Mouse (Mus musculus) adrenal gland, postnatal 4 days (tissue): ENCODE results near the gene H2-M2. TPM values are rescaled to one million over a fixed set of nuclear protein-coding genes. Genes with fewer than 3 reads are reported as not detected.
"Not testable (repeated sequence)": the region's sequence is repeated elsewhere in the genome, so short reads cannot be mapped to it uniquely, and the experiment has no call there.

Experiments
- DNase-seq, 2 experiments: peaks; one replicate each; pipeline ENCODE4 v3.0.0; 2021 to 2022; ENCODE audit warnings: low spot score in 2 of 2, mixed read lengths in 2 of 2
- long read RNA-seq, 2 experiments: library from polyadenylated mRNA; stranded (forward); transcript quantifications; one replicate each; pipeline ENCODE4 v2.0.0; 2021
- total RNA-seq, 2 experiments: library from RNA; stranded (reverse); gene quantifications; 2 replicates each; pipeline ENCODE4 v1.2.3; 2021

The H2-M2 gene
- total RNA-seq = under 1 TPM in 1 of 2 experiments, not detected in 1; 0.20 TPM
- long read RNA-seq, experiment 1 = 0 reads
- long read RNA-seq, experiment 2 = 0 reads

DNA sequence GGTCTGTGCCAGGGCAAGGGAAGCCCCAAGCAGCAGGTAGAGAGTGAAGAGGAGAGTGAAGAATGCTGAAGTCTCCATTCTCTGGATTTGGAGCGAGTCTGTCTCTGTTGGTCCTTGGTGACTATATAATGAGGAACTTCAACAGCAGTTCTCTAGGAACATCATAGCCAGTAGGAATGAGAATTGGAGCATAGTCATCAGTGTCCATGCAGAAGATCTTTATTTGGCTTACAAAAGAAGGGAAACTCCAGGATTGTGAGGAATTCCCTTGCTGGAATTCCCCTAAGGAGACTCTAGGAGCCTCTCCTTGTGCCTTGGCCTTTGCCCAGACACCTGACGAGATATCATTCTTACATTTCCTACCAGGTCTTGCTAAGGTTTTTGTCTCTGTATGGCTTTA is at the start of gene H2-M2:
TSS of gene H2-M2 (minus strand) at position 101 of the 400 bp plus-strand sequence.
- no peak for DNase-seq

DNA sequence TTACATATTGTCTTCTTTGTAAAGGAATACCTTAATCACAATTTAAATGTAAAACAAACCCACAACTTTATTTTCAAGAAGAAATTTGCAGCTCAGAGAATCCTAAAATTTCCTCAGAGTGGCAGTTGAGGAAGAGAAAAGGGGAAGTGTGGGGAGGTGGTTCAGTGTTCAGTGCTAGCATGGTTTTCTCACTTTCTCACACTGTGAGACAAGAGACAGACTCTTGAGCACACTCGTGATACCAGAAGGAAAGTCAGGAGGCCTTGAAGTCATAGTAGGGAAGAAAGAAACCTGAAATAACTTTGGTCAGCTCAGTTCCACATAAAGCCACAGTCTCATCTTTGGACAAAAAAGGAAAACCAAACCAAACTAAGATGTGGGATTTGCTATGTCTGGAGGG is 42.1 kb upstream of the H2-M2 start:
- DNase-seq = not testable (repeated sequence)

DNA sequence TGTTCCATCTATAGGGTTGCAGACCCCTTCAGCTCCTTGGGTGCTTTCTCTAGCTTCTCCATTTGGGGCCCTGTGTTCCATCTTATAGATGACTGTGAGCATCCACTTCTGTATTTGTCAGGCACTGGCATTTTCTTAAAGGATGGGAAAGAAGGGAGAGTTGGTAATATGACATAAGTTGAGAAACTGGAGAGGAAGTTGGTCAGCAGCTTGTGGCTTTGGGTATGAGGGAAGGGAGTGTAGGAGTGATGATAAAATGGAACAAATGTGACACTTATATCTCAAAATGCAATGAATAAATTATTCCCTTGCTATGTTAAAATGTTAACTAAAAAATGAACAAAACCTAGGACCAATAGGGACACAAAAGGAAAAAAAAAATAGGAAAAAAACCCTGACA is 41.3 kb upstream of the H2-M2 start:
- DNase-seq = not testable (repeated sequence)

DNA sequence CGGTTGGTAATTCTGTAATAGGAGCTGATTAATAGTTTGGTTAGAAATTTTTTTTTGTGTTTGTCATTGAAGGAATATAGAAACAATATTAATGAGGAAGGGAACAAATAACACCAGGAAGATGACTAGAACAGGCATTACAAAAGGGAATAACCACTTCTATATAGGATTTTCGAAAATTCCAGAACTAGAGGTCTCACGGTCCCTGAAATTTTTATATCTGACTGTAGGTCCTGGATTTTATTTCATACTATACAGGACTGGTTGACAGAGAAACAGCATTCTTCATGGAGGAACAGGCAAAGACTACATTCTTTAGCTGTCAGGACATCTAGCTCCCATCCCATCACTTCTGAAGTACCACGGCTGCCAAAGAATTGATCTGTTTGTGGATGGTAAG is 24.4 kb upstream of the H2-M2 start, which contains the start of gene Olfr111:
TSS of gene Olfr111 (plus strand) at position 301 of the 400 bp plus-strand sequence.
- no peak for DNase-seq

DNA sequence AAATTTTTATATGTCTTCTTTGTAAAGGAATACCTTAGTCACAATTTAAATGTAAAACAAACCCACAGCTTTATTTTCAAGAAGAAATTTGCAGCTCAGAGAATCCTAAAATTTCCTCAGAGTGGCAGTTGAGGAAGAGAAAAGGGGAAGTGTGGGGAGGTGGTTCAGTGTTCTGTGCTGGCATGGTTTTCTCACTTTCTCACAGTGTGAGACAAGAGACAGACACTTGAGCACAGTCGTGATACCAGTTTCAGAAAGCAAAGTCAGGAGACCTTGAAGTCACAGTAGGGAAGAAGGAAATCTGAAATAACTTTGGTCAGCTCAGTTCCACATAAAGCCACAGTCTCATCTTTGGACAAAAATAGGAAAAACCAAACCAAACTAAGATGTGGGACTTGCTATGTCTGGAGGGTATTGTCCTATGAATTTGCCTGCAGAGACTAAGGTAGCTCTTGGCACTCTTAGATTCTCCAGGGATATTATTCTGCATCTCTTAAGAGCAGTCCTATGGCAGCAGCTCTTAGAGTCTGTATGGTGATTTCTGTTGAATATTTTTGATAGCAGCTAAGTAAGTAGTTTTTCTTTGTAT is 8.7 kb upstream of the H2-M2 start, which contains the start of gene Olfr110:
TSS of gene Olfr110 (plus strand) at position 539 of the 589 bp plus-strand sequence.
- DNase-seq = no peak

DNA sequence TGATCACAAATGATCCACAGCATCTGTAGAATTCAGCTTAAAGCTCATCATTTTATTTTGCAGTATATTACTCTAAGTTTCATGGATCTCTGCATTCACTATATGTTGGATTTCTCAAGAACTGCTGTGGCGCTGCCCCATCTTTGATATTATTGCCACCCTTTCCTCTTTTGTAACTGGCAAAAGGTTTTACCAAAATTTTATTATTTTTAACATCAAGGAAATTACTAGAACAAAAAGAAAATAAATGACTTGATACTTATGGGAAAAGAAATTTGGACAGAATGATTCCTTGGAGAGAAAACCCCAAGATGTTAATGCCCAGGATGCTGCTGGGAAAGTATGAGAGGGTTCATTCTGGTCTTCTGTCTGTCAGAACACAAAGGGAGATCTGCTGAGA is 24.7 kb downstream of the H2-M2 start, which contains the start of gene Olfr109:
TSS of gene Olfr109 (plus strand) at position 301 of the 400 bp plus-strand sequence.
- no peak for DNase-seq

DNA sequence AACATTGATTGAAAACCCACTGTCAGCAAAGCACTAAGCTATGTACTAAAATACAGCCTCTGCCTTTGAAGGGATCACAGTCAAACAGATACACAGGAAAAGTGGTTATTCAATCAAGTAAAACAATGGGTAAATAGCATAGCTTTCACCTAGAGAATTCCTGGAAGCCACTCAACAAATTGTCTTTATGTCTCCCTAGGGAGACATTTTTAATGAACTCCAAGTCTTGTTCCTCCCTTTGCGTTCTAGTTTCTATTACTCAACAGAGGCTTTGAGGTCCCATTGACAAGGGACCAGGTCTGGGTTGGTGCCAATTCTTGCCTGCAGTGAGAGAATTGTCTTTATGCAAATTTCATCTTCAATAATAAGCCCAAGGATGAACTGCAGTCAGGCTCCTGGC is 38.2 kb downstream of the H2-M2 start, which contains the start of gene Olfr108:
TSS of gene Olfr108 (plus strand) at position 301 of the 400 bp plus-strand sequence.
- no peak for DNase-seq

Other genes starting within 250 kb of the H2-M2 start
- not detected for gene Olfr97, start 246.2 kb downstream of the H2-M2 start, total RNA-seq
- gene Olfr98, start 219.8 kb downstream of the H2-M2 start, total RNA-seq = not detected
- 1 to 10 TPM; 4.3 to 5.6 TPM for gene H2-M3, start 213.3 kb downstream of the H2-M2 start, total RNA-seq
- not detected for gene Olfr99, start 200.1 kb downstream of the H2-M2 start, total RNA-seq
- not detected for gene Olfr101, start 179.2 kb downstream of the H2-M2 start, total RNA-seq
- not detected for gene Olfr102, start 166.5 kb downstream of the H2-M2 start, total RNA-seq
- not detected for gene Olfr103, start 143.9 kb downstream of the H2-M2 start, total RNA-seq
- gene Olfr104-ps, start 124.0 kb downstream of the H2-M2 start, total RNA-seq = not detected
- gene Olfr105-ps, start 104.5 kb downstream of the H2-M2 start, total RNA-seq = not detected
- not detected for gene Olfr106-ps, start 93.2 kb downstream of the H2-M2 start, total RNA-seq
- gene Olfr107, start 84.3 kb downstream of the H2-M2 start, total RNA-seq = not detected
- not detected for gene Olfr108, start 38.1 kb downstream of the H2-M2 start, total RNA-seq
- gene Olfr109, start 24.6 kb downstream of the H2-M2 start, total RNA-seq = not detected
- gene Olfr110, start 8.9 kb upstream of the H2-M2 start, total RNA-seq = not detected
- gene Olfr111, start 24.5 kb upstream of the H2-M2 start, total RNA-seq = not detected
- not detected for gene Olfr112, start 85.9 kb upstream of the H2-M2 start, total RNA-seq
- gene Olfr113, start 94.1 kb upstream of the H2-M2 start, total RNA-seq = not detected
- gene Olfr114, start 109.2 kb upstream of the H2-M2 start, total RNA-seq = not detected
- not detected for gene Olfr115, start 143.6 kb upstream of the H2-M2 start, total RNA-seq
- not detected for gene Olfr116, start 143.6 kb upstream of the H2-M2 start, total RNA-seq
- not detected for gene Olfr117, start 180.2 kb upstream of the H2-M2 start, total RNA-seq
- not detected for gene Olfr118, start 183.4 kb upstream of the H2-M2 start, total RNA-seq
- not detected for gene Olfr119, start 213.0 kb upstream of the H2-M2 start, total RNA-seq
- gene Olfr120, start 238.3 kb upstream of the H2-M2 start, total RNA-seq = not detected